Mouse (Mus musculus) spleen, postnatal 10 days (tissue): ENCODE measurements around the gene Nol10.

Source experiments
- DNase-seq, 2 experiments: peaks; one replicate each; pipeline ENCODE4 v3.0.0; 2021 to 2022; ENCODE audit warnings: low spot score in 2 of 2

Nol10 gene

DNA sequence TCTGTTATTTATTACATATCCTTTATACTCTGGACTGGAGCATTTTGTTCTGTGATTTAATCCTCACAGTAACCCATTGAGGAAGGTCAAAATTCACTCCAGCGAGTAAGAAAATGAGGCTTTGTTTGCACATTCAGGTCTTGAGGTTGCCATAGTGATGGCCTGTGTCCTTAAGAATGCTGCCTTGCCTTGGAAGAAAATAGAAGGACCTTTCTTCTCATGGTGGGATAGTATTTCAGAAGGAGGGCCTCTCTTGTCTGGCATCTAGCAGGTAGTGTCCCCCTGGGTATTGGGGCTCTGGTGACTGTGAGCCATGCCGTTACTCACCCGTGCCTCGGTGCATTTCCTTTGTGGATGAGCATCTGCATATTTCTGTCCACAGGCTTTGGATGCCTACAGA is 12.4 kb downstream of the Nol10 start:
- DNase-seq = no peak

DNA sequence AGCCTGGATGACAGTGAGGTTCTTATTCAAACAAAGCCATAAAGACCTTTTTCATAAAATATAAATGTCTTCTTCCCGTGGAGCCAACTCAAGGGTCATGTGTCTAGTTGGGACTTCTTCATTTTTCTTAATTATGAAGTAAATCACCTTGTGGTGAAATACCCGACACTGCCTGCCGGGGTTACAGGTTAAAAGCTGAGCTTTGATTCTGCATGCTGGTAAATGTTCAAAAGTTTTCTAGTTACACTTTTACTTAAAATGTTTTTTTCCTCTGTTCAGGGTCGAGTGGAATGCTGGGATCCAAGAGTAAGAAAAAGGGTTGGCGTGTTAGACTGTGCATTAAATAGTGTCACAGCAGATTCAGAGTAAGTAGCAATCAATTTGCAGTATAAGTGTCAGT is 14.1 kb downstream of the Nol10 start:
- DNase-seq = no peak

DNA sequence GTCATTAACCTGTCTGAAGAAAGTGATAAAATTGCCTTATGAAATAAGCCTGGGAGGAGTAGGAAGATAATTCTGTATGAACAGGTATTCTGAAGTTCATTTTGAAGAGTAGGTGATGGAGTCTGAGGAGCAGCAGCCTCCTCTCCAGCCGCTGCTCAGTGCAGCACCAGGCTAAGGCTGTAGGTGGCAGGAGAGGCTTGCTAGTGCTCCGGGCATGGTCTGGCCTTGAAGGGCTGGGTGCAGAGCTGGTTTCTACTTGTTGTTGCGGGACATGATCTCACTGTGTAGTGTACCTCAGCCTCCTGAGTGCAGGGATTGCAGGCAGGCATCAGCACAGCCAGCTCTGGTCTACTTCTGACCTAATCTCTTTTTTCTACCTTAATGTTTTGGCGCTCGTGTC is 18.7 kb downstream of the Nol10 start:
- peak; percentile 19 to 65 for DNase-seq

DNA sequence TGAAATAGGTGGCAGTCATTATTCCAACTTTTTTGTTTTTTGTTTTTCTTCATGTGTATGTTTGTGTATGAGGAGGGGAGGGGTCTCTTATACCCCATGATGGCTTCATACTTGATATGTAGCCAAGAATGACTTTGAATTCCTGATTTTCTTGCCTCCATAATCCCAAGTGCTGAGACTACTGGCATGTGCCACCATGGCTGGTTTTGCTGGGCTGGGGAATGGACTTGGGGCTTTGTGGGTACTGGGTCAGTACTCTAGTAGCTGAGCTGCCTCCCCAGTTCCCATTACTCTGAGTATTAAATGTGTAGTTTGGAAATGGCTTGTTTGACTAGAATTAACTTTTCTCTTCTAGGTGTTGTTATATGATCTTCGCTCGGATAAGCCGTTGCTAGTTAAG is 20.9 kb downstream of the Nol10 start:
- no peak for DNase-seq

DNA sequence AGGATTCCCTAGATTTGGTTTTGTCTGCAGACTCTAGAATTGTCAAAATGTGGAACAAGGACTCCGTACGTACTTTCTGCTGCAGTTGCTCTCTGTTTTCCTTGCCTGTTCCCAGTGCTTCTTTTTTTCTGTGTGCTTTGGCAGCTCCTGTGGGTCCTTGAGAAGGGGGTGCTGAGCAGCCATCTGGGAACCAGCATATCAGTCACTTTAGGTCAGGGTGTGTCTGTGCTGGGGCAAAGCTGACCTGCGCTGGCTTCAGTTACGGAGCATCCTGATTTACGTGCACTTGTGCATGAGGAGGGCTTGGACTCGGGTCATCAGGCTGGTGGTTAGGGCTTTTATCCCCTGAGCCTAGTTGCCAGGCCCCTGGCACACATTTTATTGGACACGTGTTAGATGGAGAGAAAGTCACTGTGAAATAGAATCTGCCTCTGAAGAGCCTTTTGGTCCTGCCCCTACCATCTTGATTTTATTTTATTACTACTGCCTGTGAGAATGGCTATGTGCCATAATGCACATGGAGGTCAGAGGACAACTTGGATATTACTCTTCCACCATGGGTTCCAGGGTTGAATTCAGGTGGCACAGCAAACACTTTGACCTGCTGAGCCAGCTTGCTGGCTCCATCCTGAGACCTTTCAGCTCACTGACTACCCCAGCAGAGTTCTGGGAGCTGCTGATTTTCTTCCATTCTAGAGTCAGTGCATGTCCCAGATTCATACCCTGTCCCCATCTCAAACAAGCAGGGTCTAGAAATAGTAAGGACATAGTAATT is 21.5 kb downstream of the Nol10 start:
- no peak for DNase-seq

DNA sequence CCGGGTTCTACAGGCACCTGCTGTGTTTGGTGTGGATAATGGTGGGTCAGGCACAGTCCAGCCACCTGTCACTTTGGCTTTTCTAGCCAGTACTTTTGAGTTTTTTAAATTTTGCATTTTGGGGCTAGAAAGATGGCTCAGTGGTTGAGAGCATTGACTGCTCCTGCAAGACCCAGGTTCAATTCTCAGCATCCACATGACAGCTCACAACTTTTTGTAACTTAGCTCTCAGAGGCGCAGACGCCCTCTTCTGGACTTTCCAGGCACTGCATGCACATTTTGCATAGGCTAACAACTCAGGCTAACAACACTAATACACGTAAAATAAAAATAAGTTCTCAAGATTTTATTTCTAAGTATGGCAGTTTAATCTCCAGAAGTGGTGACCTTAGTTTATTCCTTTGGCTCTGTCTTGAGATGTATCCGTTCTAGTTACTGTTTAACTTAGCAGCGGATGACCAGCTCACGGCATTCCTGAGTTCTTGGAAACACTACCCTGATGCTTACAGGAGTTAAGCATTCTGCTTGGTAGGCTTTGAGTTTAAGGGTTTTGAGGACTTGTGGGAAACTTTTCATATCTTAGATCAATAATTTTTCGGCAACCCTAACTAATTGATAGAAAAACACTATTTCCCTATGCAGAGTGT is 23.5 kb downstream of the Nol10 start:
- DNase-seq = peak; percentile 17 to 58

DNA sequence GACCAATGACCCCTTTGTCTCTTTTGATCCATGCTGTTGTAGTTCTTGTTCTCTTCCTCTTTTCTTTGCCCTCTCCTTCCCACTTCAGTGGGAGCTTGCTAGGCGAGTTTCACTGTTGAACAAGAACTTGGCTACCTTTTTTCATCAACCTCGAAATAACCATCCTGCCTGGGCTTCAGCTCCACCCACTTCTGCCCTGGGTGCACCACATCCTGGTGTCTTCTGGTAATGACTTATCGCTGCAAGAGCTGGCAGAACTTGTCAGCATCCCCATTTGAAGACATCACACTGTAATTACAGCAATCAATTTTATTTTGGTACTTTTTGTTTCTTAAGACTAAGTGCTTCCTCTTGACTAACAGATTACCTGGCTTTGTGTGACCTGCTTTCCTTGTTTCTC is 24.4 kb downstream of the Nol10 start:
- no peak for DNase-seq

DNA sequence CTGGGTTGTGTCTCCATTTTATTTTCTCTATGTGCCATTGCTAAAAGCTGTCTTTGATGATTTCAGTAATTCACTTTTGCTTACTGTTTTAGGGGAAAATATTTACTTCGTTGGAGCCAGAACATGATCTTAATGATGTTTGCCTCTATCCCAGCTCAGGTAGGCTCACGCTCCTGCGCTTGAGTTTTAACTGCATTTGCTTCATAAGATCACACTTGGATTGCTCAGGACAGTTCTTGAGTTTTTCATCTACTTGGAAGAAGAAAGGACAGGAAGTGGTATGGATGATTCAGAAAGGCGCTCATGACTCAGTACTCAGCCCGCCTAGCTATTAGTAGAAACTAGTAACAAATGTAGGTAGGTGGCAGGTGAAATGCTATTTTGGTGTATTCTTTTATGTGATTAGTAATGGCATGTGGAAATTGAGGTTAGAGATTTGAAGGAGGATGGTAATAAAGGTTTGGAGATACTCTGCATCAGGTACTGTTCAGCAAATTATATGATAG is 25.3 kb downstream of the Nol10 start:
- no peak for DNase-seq

DNA sequence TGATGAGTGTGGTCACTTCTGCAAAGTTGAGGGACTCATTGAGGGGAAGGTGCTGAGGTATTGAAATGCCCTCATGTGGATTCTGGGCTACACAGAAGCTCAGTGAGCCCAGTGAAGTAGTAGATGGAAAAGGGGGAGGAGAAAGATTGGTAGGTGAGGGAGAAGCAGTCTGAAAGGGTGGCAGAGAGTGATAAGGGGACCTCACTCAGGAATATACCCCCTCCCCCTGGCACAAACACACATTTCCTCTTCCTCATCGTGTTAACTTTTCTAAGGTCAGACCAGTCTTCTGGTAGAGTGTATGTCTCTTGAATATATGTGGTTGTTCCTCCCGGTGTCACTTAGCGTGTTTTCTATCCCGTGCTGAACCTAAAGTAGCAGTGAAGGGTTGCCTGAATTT is 27.0 kb downstream of the Nol10 start:
- DNase-seq = no peak

DNA sequence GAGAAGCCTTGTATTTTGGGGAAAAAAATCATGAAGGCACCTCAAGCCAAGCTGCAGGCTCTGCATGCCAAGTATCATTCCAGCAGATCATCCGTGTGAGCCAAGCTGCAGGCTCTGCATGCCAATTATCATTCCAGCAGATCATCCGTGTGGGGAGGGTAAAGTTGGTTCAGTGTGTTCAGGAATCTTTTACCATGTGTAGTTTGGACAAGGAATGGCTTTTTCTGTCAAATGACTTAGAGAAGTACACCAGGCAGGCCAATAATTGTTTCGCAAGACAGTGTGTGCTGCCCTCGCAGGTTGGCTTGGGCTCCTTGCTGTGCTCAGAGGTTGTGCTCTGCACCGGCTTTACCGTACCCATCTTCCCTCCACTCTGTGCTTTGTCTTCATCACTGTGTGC is 28.3 kb downstream of the Nol10 start:
- DNase-seq = no peak

DNA sequence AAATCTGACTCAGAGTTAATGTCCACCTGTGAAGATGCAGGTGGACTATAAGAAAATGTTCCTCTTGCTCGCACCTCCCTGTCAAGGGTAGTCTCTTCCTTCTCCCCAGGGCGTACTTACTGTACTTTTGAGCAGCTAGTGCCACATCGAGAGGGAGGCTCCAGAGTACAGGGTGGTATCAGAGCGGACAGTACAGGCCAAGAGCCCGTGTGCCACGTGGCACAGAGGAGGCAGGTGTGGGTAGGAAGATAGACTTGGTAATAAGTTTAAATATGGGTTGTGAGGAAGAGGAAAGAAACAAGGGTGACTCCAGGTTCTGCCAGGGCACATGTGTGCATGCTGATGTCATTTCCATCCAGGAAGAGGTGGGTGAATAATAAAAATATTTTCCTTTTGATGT is 32.7 kb downstream of the Nol10 start:
- no peak for DNase-seq

DNA sequence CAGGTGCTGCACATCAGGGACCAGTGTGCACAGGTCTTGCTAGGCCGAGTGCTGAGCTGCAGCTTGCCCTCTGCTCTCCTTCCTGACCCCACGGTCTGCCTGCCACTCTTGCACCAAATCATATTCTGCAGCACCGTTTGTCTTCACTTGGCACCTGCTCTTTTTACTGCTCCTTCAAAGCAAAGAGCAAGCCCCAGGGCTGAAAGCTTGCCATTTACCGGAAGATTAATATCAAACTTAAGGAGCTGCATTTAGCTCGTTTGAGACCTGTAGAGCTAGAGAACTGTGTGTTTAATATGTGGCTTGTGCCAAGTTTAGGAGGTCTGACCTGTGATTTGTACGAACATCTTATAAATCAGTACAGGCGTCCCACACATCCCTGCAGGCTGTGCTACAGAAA is 34.5 kb downstream of the Nol10 start:
- no peak for DNase-seq

DNA sequence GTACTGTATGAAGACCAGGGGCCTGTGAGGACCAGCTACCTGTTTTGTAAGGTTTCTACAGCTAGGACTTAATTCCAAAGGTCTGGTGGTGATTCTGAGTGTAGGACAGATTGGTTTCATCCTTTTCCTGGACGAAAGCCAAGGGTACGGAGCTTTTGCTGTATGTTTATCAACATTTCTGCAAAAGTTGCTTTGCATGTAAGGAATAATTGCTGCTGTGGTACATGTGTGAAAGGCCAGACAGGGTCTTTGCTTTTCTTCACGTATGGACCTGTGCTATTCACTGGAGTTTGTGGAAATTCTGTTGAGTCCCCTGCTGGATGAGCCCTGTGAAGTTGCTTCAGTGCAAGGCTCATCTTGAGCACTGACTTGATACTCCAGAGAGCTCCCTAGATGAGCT is 38.6 kb downstream of the Nol10 start:
- DNase-seq = no peak

DNA sequence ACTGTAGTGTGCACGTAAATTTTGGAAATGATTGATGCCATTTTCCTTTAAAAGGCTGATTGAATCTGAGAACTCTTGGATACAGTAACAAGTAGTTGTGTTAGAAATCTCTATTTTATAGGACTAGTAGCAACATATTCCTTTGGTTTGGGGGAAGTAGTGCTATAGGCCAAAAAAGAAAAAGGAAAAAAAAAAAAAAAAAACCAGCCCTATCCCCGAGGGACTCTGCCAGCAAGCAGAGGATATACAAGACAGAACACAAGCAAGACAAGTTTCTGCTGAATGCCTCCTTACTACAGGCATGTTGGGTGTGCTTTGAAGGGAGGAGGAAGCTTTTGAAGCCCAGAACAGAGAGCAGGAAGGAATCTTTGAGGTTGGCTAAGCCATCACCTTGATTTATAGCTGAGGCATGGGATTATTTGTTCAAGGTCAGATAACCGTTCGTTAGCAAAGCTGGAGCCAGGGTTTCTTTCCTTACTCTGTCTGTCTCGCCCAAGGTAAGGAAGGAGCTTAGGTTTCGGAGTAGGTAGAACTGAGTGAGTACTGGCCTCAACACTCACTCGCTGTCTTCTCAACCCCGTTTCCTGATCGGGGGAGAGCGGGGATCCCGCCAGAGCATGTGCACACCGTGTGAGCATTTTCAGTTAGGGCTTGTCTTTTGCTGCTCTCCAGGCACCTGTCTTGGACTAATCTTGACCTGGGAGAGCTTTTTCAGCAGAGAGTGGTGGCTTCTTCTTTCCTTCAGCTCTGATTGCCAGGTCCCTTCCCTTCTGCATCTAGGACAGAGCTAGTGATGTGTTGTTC is 39.3 kb downstream of the Nol10 start:
- no peak for DNase-seq

DNA sequence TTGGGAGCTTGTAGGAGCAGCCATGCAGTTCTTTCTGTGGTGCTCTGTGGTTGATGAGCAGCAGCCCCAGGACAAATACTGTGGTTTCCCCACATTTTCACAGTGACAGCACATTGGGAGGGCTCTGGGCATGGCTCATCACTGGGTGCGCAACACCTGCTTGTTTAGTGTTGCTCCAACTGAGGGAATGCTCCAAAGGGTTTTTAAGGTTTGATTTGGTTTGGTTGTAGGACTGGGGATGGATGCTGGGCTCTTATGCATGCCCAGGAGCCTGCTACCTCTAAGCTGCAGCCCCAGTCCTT is 39.8 kb downstream of the Nol10 start:
- DNase-seq = no peak

DNA sequence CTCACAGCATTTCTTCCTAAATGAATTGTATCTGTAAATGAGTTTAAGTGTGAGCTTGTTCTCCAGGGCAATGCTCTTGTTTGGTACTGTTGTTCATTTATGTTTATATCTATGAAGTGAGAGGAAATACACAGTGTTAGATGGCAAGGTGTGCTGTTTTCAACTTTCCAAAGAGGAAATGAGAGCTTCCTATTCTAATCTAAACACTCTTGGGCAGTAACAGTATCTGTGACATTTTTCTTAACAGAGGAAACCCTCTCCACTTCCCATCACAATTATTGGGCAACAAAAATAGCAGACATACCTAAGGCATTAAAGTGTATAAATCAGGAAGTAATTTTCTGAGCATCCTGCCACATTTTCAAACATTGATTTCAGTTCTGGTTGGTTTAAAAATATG is 41.8 kb downstream of the Nol10 start:
- DNase-seq = no peak

DNA sequence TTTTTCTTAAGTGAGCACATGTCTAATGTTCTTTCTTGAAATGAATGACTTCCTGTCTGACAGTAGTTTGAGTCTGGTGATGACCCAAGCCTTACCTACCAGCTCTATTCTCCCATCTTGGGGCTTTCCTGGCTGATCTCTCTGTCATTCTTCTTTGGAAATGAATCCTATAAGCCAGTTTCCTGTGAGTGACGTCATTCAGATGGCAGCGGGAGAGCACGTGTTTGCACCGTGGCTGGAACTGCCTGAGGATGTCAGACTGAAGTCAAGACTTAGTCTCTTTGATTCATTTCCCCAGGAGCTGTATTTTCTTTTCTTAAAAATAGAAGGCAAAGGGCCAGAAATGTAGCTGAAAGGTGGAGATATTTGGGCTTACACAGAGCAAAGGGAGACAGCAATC is 42.3 kb downstream of the Nol10 start:
- no peak for DNase-seq

DNA sequence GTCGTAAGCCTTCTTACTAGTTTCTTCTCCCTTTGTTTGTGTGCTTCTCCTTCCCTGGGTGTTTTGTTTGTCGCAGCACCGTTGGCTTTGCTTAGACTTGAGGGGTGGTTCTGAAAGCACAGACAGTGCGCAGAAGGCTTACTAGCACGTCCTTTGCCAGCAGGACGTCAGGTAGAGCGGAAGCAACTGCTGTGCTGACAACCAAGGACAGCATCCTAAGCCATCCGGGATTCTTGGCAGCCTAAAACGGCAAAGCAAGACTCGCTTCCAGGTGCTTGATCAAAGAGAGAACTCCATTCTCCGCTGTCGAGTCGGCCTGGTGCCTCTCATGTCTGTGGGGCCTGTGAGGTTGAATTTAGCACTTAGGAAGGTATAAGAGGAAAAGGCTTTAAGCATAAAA is 44.9 kb downstream of the Nol10 start:
- no peak for DNase-seq

DNA sequence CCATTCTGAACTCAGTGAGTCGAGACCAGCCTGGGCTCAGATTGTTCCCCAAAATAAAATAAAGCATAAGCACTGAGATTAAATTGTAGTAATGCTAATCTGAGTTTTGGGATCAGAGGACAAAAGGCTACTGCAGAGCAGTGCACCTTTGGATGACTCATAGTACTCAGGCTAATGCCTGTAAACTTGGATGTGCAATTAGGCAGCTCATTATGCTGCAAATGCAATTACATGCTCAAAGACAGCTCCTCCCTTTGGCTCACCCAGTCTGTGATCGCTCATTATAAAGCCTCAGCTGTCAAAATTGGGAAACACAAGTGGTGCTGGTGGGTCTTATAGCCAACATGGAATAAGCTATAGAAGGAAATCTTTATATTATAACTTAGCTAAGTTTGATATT is 48.9 kb downstream of the Nol10 start:
- no peak for DNase-seq

DNA sequence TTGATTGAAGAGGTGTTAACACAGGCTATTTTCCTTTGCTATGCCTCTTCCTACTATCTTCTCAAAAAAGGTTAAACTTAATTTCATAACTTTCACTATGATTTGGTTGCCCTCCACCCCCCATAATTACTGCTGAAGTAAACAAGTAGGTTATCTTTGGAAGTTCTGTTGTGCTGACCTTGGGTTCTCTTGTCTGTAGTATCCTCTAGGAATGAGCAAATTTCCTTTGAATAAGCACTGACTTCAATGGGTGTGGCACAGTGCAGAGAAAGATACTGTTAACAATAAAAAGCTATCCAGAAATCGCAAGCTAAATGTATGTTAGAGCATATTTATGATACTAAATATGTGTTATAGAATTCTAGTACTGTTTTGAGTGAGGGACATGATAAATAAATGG is 53.2 kb downstream of the Nol10 start:
- no peak for DNase-seq

DNA sequence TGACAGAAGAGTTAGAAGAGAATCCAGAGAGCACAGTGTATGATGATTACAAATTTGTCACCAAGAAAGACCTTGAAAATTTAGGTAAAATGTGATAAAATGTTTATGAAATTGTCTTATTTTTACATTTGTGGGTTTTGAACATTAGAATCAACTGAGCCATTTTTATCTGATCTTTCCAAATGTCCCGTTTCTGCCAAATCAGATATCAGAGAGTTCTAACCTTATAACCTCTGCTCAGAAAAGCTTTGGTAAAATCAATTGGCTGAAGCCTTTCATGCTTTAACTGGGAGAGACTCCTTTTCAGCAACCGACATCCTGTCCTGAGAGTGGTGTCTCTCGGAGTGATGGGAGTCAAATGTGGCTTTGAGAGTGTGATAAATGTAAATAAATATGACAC is 53.9 kb downstream of the Nol10 start:
- no peak for DNase-seq

DNA sequence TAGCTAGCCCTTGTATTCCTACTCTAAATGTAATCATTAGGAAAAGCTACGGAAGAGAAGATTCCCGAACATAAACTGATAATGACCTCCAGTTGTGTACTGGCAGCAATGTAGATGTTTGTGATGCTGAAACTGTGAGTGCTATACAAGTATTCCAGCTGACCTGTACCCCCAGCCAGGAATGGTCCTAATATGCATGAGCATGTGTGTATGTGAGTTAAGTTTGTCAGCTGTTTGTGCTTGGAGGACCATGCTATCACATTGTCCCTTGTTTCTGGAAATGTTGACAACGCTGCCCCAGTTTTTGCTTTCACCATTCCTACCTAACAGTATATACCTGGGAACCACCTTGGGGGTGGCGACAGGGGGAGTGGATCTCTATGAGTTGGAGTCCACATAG is 55.7 kb downstream of the Nol10 start:
- no peak for DNase-seq

DNA sequence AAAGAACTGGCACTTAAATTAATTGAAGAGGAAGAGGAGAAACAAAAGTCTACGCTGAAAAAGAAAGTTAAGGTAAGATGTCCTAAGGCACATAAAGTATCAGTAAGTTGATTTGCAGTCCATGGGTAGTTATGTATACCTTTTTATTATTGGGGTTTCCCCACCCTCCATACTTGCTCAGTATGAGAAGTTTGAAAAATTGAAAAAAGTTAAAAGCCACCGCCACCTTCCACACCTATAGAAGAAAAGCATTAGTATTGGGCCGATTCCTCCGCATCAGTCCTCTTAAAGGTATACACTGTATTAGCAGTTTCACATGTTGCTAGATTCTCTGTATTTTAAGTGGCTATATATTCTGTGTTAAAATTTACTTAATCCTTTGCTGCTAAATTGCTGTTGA is 58.6 kb downstream of the Nol10 start:
- DNase-seq = no peak
